Mouse (Mus musculus): Measurements from ENCODE around the gene Tmem203.

- TF ChIP-seq GATA1 (IDR thresholded peaks at IDR 0.05; ENCODE audit: borderline replicate concordance, low read length) (no peak), FLI1 (IDR thresholded peaks at IDR 0.05; ENCODE audit: low read length) (no peak)
Measured at GRCm38 (mm10) chr2:25290816-25291130, 35.5 kb downstream of the Tmem203 start.
